Mouse (Mus musculus) brain, embryonic 14.5 days (tissue): ENCODE measurements at regions not wholly inside any gene's neighbourhood (a gene's known extent, or its start where the extent isn't known, plus 50 kb on each side); places are given as distances from the start of the nearest gene placed in this dataset.

Source experiments
- CTCF ChIP-seq: fragments of 200-500 bp; IDR thresholded peaks from 2 replicates; pipeline ENCODE4 v1.5.1; 2012; ENCODE audit warnings: inconsistent platforms, mild to moderate bottlenecking, moderate library complexity, borderline replicate concordance; ENCODE audit not compliant: insufficient read depth, insufficient read length; ENCODE audit errors: extremely low read depth
- POLR2A ChIP-seq: fragments of 200-500 bp; IDR thresholded peaks from 2 replicates; pipeline ENCODE4 v1.6.1; 2012; ENCODE audit warnings: mild to moderate bottlenecking, inconsistent platforms, borderline replicate concordance; ENCODE audit not compliant: poor library complexity, insufficient read depth, insufficient read length, severe bottlenecking; ENCODE audit errors: extremely low read depth

DNA sequence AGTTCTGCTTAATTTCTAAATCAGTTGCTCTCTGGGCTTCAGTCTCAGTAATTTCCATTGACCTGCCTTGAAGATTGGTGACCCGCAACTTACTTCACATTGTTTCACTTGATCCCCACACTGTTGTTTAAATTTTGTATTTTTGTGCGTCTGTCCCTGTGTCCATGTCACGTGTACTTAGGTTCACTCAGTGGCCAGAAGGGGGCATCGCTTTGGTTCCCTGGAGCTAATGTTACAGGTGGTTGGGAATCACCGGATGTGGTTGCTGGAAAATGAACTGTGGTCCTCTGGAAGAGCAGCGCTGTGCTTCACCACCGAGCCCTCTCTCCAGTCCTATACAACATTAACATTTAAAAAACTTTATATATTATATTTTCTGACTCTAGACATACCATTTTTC, 397.8 kb downstream of the Klf5 start:
- TF ChIP-seq CTCF (no peak), POLR2A (no peak)
